Mouse (Mus musculus) T-helper 17 cell (primary cell): Measurements from ENCODE around the gene Efcab5.
"Not testable (repeated sequence)": the region's sequence is repeated elsewhere in the genome, so short reads cannot be mapped to it uniquely, and the experiment has no call there.

Experiments used
- in situ Hi-C, 2 experiments: fragments of 300-600 bp; cut with MboI, MseI; formaldehyde crosslinking; loops; 1 replicate in 1 of 2; 2 replicates in 1 of 2; pipeline ENCODE4 v1.15.1; 2025; ENCODE audit warnings: high pct_unique_total_duplicates in 2 of 2

The Efcab5 gene

GRCm38 (mm10) chr11:77098332-77098972 is 90.3 kb downstream of the Efcab5 start:
- in situ Hi-C loops: no loop called here

GRCm38 (mm10) chr11:77096991-77097390 is 91.8 kb downstream of the Efcab5 start:
- in situ Hi-C loops: no loop called here

- in situ Hi-C loops: no loop called here
Observed at GRCm38 (mm10) chr11:77096581-77096980, 92.2 kb downstream of the Efcab5 start.

GRCm38 (mm10) chr11:77095206-77095605 is 93.6 kb downstream of the Efcab5 start:
- in situ Hi-C loops: no loop called here

- in situ Hi-C loops: no loop called here
Observed at GRCm38 (mm10) chr11:77094136-77094535, 94.6 kb downstream of the Efcab5 start.

- in situ Hi-C loops: no loop called here
Observed at GRCm38 (mm10) chr11:77093208-77093607, 95.6 kb downstream of the Efcab5 start.

GRCm38 (mm10) chr11:77089162-77089561 is 99.6 kb downstream of the Efcab5 start:
- in situ Hi-C loops: no loop called here

- in situ Hi-C loops: no loop called here
Observed at GRCm38 (mm10) chr11:77087004-77087403, 101.8 kb downstream of the Efcab5 start.

GRCm38 (mm10) chr11:77084001-77084682 is 104.6 kb downstream of the Efcab5 start:
- in situ Hi-C loops: loop anchor here in 1 of 2 experiments (5.0 kb wide), 1 partner anchor 82 kb away; no protein-coding TSS in a partner anchor

- in situ Hi-C loops: no loop called here
Observed at GRCm38 (mm10) chr11:77079361-77079760, 109.4 kb downstream of the Efcab5 start.

- in situ Hi-C loops: no loop called here
Observed at GRCm38 (mm10) chr11:77078273-77079134, 110.3 kb downstream of the Efcab5 start, which contains the start of gene Nsrp1. Nsrp1 (minus strand) TSS chr11:77078435.

GRCm38 (mm10) chr11:77077792-77078191 is 111.0 kb downstream of the Efcab5 start:
- in situ Hi-C loops: no loop called here

GRCm38 (mm10) chr11:77077331-77077730 is 111.4 kb downstream of the Efcab5 start:
- in situ Hi-C loops: not testable (repeated sequence)

GRCm38 (mm10) chr11:77070721-77071120 is 118.0 kb downstream of the Efcab5 start:
- in situ Hi-C loops: no loop called here

- in situ Hi-C loops: no loop called here
Observed at GRCm38 (mm10) chr11:77068825-77069224, 119.9 kb downstream of the Efcab5 start.

GRCm38 (mm10) chr11:77063406-77063805 is 125.4 kb downstream of the Efcab5 start:
- in situ Hi-C loops: no loop called here

- in situ Hi-C loops: no loop called here
Observed at GRCm38 (mm10) chr11:77061951-77062350, 126.8 kb downstream of the Efcab5 start.

- in situ Hi-C loops: loop anchor here in 1 of 2 experiments (10.0 kb wide), 1 partner anchor 1408 kb away; the partner anchor contains the start of gene Inpp5k
Observed at GRCm38 (mm10) chr11:77042816-77043215, 146.0 kb downstream of the Efcab5 start.

GRCm38 (mm10) chr11:77041891-77042290 is 146.9 kb downstream of the Efcab5 start:
- in situ Hi-C loops: loop anchor here in 1 of 2 experiments (10.0 kb wide), 1 partner anchor 1407 kb away; the partner anchor contains the start of gene Inpp5k
